Mouse (Mus musculus) MEL (cell line): Measurements from ENCODE around the gene Lin52. TPM values are rescaled to one million over a fixed set of nuclear protein-coding genes. Genes with fewer than 3 reads are reported as not detected.

Experiments
- DNase-seq: peaks from one replicate; pipeline ENCODE4 v3.0.0; 2011; ENCODE audit warnings: low read depth, low spot score
- H3K27ac ChIP-seq: 2 replicates; pipeline ENCODE4 v1.5.1; 2012; ENCODE audit warnings: low read depth, mild to moderate bottlenecking, control low read depth, low read length, moderate library complexity; ENCODE audit not compliant: control insufficient read depth
- H3K27me3 ChIP-seq, 2 experiments: fragments of 150-350 bp in 1 of 2; sonication (generic) in 1 of 2; 2 replicates each; pipeline ENCODE4 v1.6.1; 2012; ENCODE audit warnings: low read length in 2 of 2, mild to moderate bottlenecking in 2 of 2, improper control_type of control experiment in 1 of 2, moderate library complexity in 1 of 2; ENCODE audit not compliant: insufficient read depth in 2 of 2, control insufficient read depth in 1 of 2
- H3K36me3 ChIP-seq, 2 experiments: 2 replicates each; pipeline ENCODE4 v1.6.1; 2012 to 2014; ENCODE audit warnings: low read length in 2 of 2, improper control_type of control experiment in 1 of 2, inconsistent platforms in 1 of 2, mild to moderate bottlenecking in 1 of 2; ENCODE audit not compliant: insufficient read depth in 2 of 2, control insufficient read depth in 1 of 2
- H3K4me1 ChIP-seq, 2 experiments: fragments of 150-350 bp in 1 of 2; sonication (generic) in 1 of 2; 2 replicates each; pipeline ENCODE4 v1.6.1; 2012; ENCODE audit warnings: low read length in 2 of 2, improper control_type of control experiment in 1 of 2, mild to moderate bottlenecking in 1 of 2; ENCODE audit not compliant: insufficient read depth in 2 of 2, control insufficient read depth in 1 of 2
- H3K4me3 ChIP-seq, 2 experiments: fragments of 150-350 bp in 1 of 2; sonication (generic) in 1 of 2; 2 replicates each; pipeline ENCODE4 v1.5.1; 2012; ENCODE audit warnings: low read depth in 2 of 2, low read length in 2 of 2, mild to moderate bottlenecking in 2 of 2, moderate library complexity in 2 of 2, control low read depth in 1 of 2, improper control_type of control experiment in 1 of 2; ENCODE audit not compliant: control insufficient read depth in 1 of 2, insufficient read depth in 1 of 2
- H3K79me2 ChIP-seq: 2 replicates; pipeline ENCODE4 v1.6.1; 2012; ENCODE audit warnings: mild to moderate bottlenecking, low read length, moderate library complexity; ENCODE audit not compliant: control insufficient read depth, poor library complexity, insufficient read depth
- H3K9ac ChIP-seq: 2 replicates; pipeline ENCODE4 v1.6.1; 2012; ENCODE audit warnings: low read depth, mild to moderate bottlenecking, control low read depth, low read length, moderate library complexity; ENCODE audit not compliant: control insufficient read depth, poor library complexity, severe bottlenecking
- H3K9me3 ChIP-seq: fragments of 150-350 bp; sonication (generic); replicated peaks from 2 replicates; pipeline ENCODE4 v1.6.1; 2012; ENCODE audit warnings: mild to moderate bottlenecking, low read length, improper control_type of control experiment, moderate library complexity; ENCODE audit not compliant: insufficient read depth
- E2F4 ChIP-seq: IDR thresholded peaks from 2 replicates; pipeline ENCODE4 v1.6.1; 2011; ENCODE audit warnings: low read depth, low read length, improper control_type of control experiment, borderline replicate concordance
- EP300 ChIP-seq, 2 experiments: IDR thresholded peaks; 2 replicates each; pipeline ENCODE4 v1.6.1; 2011; ENCODE audit warnings: improper control_type of control experiment in 2 of 2, low read length in 2 of 2, low read depth in 1 of 2, mild to moderate bottlenecking in 1 of 2
- HCFC1 ChIP-seq: IDR thresholded peaks from 2 replicates; pipeline ENCODE4 v1.6.1; 2012; ENCODE audit warnings: low read depth, mild to moderate bottlenecking, inconsistent platforms, low read length, improper control_type of control experiment, moderate library complexity
- JUND ChIP-seq: IDR thresholded peaks from 2 replicates; pipeline ENCODE4 v1.6.1; 2011; ENCODE audit warnings: low read depth, mild to moderate bottlenecking, improper control_type of control experiment, low read length
- MEF2A ChIP-seq: IDR thresholded peaks from 2 replicates; pipeline ENCODE4 v1.6.1; 2014; ENCODE audit warnings: low read depth, mild to moderate bottlenecking, inconsistent platforms, low read length, improper control_type of control experiment; ENCODE audit not compliant: poor library complexity, insufficient replicate concordance, severe bottlenecking; ENCODE audit errors: extremely low read depth
- MXI1 ChIP-seq: IDR thresholded peaks from 2 replicates; pipeline ENCODE4 v1.6.1; 2011; ENCODE audit warnings: mild to moderate bottlenecking, low read depth, low read length, improper control_type of control experiment
- MYB ChIP-seq: IDR thresholded peaks from 2 replicates; pipeline ENCODE4 v1.6.1; 2011; ENCODE audit warnings: mild to moderate bottlenecking, low read depth, low read length, improper control_type of control experiment
- POLR2AphosphoS2 ChIP-seq: IDR thresholded peaks from 2 replicates; pipeline ENCODE4 v1.6.1; 2011; ENCODE audit warnings: low read length, improper control_type of control experiment
- SIN3A ChIP-seq: IDR thresholded peaks from 2 replicates; pipeline ENCODE4 v1.6.1; 2012; ENCODE audit warnings: low read length, improper control_type of control experiment, inconsistent platforms
- TAL1 ChIP-seq: IDR thresholded peaks from 2 replicates; pipeline ENCODE4 v1.6.1; 2012; ENCODE audit warnings: mild to moderate bottlenecking, inconsistent platforms, low read length, moderate library complexity, mixed read lengths
- TBP ChIP-seq: IDR thresholded peaks from 2 replicates; pipeline ENCODE4 v1.8.0; 2011; ENCODE audit warnings: low read depth, low read length, improper control_type of control experiment
- UBTF ChIP-seq: IDR thresholded peaks from 2 replicates; pipeline ENCODE4 v1.6.1; 2012; ENCODE audit warnings: low read depth, mild to moderate bottlenecking, inconsistent platforms, low read length, improper control_type of control experiment, moderate library complexity, borderline replicate concordance; ENCODE audit not compliant: insufficient read depth
- USF1 ChIP-seq: IDR thresholded peaks from 2 replicates; pipeline ENCODE4 v1.6.1; 2014; ENCODE audit warnings: low read depth, mild to moderate bottlenecking, inconsistent platforms, low read length, improper control_type of control experiment, moderate library complexity
- USF2 ChIP-seq, 2 experiments: IDR thresholded peaks; 2 replicates each; pipeline ENCODE4 v1.6.1; 2011 to 2012; ENCODE audit warnings: improper control_type of control experiment in 2 of 2, low read length in 2 of 2, borderline replicate concordance in 1 of 2, inconsistent platforms in 1 of 2, low read depth in 1 of 2, mild to moderate bottlenecking in 1 of 2; ENCODE audit not compliant: insufficient read depth in 1 of 2
- ZKSCAN1 ChIP-seq: IDR thresholded peaks from 2 replicates; pipeline ENCODE4 v1.6.1; 2012; ENCODE audit warnings: low read depth, mild to moderate bottlenecking, inconsistent platforms, low read length, improper control_type of control experiment, moderate library complexity
- ZNF384 ChIP-seq: IDR thresholded peaks from 2 replicates; pipeline ENCODE4 v1.6.1; 2012; ENCODE audit warnings: low read depth, mild to moderate bottlenecking, inconsistent platforms, low read length, improper control_type of control experiment
- polyA plus RNA-seq, 2 experiments: library from polyadenylated mRNA; stranded (reverse) in 1 of 2; unstranded in 1 of 2; fragments of >175 nt in 1 of 2; fragments of >200 nt in 1 of 2; gene quantifications; 2 replicates each; pipeline versions ENCODE4 v1.2.1 to v1.2.4; 2012; ENCODE audit warnings: low replicate concordance in 2 of 2, low read depth in 1 of 2; ENCODE audit not compliant: insufficient read length in 2 of 2, insufficient read depth in 1 of 2, missing spikeins in 1 of 2
- total RNA-seq: library from RNA; depleted of rRNA; stranded (reverse); fragments of 300-350 nt; gene quantifications from 2 replicates; pipeline ENCODE4 v1.2.3, GENCODE M21; 2012

The Lin52 gene
- total and polyA plus RNA-seq, 3 experiments: 6.7 to 7.7 TPM; not detected in 1

GRCm38 (mm10) chr12:84423990-84424389 is 27.2 kb upstream of the Lin52 start:
- H3K9me3 ChIP-seq: no peaks in the 10 kb centered on the region
- no peak overlapping the region for H3K27ac ChIP-seq
- H3K4me3 ChIP-seq: no peak overlapping the region
- H3K9ac ChIP-seq: no peak overlapping the region
- TF ChIP-seq TBP: no peak
- peak; percentile 89 for TF ChIP-seq ZNF384
- no peak for TF ChIP-seq MEF2A
- TF ChIP-seq ZKSCAN1: no peak
- TF ChIP-seq TAL1: no peak
- no peak for TF ChIP-seq MYB
- no peak for TF ChIP-seq JUND
- no peak for TF ChIP-seq POLR2AphosphoS2
- TF ChIP-seq USF2 (IDR thresholded peaks at IDR 0.05; ENCODE audit: borderline replicate concordance in 1 of 2, insufficient read depth in 1 of 2, low read depth in 1 of 2, low read length in 2 of 2): no peak
- TF ChIP-seq USF1: 0 out of 2 replicates have a peak, but pooled peaks have one; percentile 20
- DNase-seq: peak; percentile 54
- H3K4me1 ChIP-seq: peaks cover 5 to 6% of the 10 kb centered on the region in 2 experiments; a peak in 3 of 4 replicates
- peaks cover 0 to 8% of the 10 kb centered on the region in 2 experiments; a peak in 2 of 4 replicates for H3K36me3 ChIP-seq
- no peaks in the 10 kb centered on the region for H3K79me2 ChIP-seq
- no peaks in the 10 kb centered on the region for H3K27me3 ChIP-seq

GRCm38 (mm10) chr12:84429825-84430224 is 21.4 kb upstream of the Lin52 start:
- H3K27ac ChIP-seq: no peak overlapping the region
- H3K9ac ChIP-seq: no peak overlapping the region
- no peak overlapping the region for H3K4me3 ChIP-seq
- H3K36me3 ChIP-seq: no peaks in the 10 kb centered on the region
- H3K27me3 ChIP-seq: no peaks in the 10 kb centered on the region
- DNase-seq: no peak
- no peak for TF ChIP-seq MXI1
- TF ChIP-seq UBTF: no peak
- no peak for TF ChIP-seq HCFC1
- no peak for TF ChIP-seq ZNF384
- TF ChIP-seq USF2 (IDR thresholded peaks at IDR 0.05; ENCODE audit: borderline replicate concordance in 1 of 2, insufficient read depth in 1 of 2, low read depth in 1 of 2, low read length in 2 of 2): no peak
- TF ChIP-seq SIN3A: no peak
- TF ChIP-seq MYB: no peak
- no peak for TF ChIP-seq EP300 (IDR thresholded peaks at IDR 0.05; ENCODE audit: low read depth in 1 of 2, low read length in 2 of 2)
- no peak for TF ChIP-seq ZKSCAN1
- TF ChIP-seq TAL1: no peak
- no peak for TF ChIP-seq USF1
- TF ChIP-seq E2F4: no peak
- no peaks in the 10 kb centered on the region for H3K4me1 ChIP-seq
- no peaks in the 10 kb centered on the region for H3K9me3 ChIP-seq
- H3K79me2 ChIP-seq: no peaks in the 10 kb centered on the region
